Mouse (Mus musculus) midbrain, embryonic 16.5 days (tissue): ENCODE measurements around the gene Tmem14c. TPM values are rescaled to one million over a fixed set of nuclear protein-coding genes. Genes with fewer than 3 reads are reported as not detected.
A peak's percentile ranks its signal among the peaks of the same experiment; 100 is the strongest.

ENCODE experiments used
- ATAC-seq: fragments of 200-750 bp; cut with Nextera tagmentation; 2 replicates; pipeline ENCODE4 v1.8.0; 2017; ENCODE audit warnings: moderate TSS enrichment
- H3K27ac ChIP-seq: fragments of 300-500 bp; sonication (generic); 2 replicates; pipeline ENCODE4 v1.5.1; 2014; ENCODE audit warnings: mild to moderate bottlenecking, low read length, mixed read lengths
- H3K27me3 ChIP-seq: fragments of 300-500 bp; sonication (generic); 2 replicates; pipeline ENCODE4 v1.6.1; 2014; ENCODE audit warnings: low read depth, low read length, mixed read lengths; ENCODE audit not compliant: control insufficient read depth, insufficient read depth
- H3K36me3 ChIP-seq: fragments of 300-500 bp; sonication (generic); 2 replicates; pipeline ENCODE4 v1.6.1; 2014; ENCODE audit warnings: mild to moderate bottlenecking, low read length, moderate library complexity, mixed read lengths; ENCODE audit not compliant: control insufficient read depth, insufficient read depth
- H3K4me1 ChIP-seq: fragments of 300-500 bp; sonication (generic); 2 replicates; pipeline ENCODE4 v1.6.1; 2014; ENCODE audit warnings: mild to moderate bottlenecking, low read length, mixed read lengths; ENCODE audit not compliant: control insufficient read depth, insufficient read depth
- H3K4me2 ChIP-seq: fragments of 300-500 bp; sonication (generic); 2 replicates; pipeline ENCODE4 v1.6.1; 2014; ENCODE audit warnings: mild to moderate bottlenecking, low read length, mixed read lengths
- H3K4me3 ChIP-seq: fragments of 300-500 bp; sonication (generic); 2 replicates; pipeline ENCODE4 v1.5.1; 2014; ENCODE audit warnings: low read depth, mild to moderate bottlenecking, low read length, moderate library complexity, mixed read lengths
- H3K9ac ChIP-seq: fragments of 300-500 bp; sonication (generic); 2 replicates; pipeline ENCODE4 v1.6.1; 2014; ENCODE audit warnings: low read depth, low read length, mixed read lengths
- H3K9me3 ChIP-seq: fragments of 300-500 bp; sonication (generic); replicated peaks from 2 replicates; pipeline ENCODE4 v1.6.1; 2014; ENCODE audit warnings: mild to moderate bottlenecking, low read length, mixed read lengths; ENCODE audit not compliant: control insufficient read depth, poor library complexity, severe bottlenecking
- WGBS: fragments of 180-500 bp; shearing (Covaris S2); extraction: QIAGEN DNeasy Blood & Tissue Kit; methylation state at CpG from one replicate; pipeline ENCODE4 v1.1.7; 2014; 5-methylcytosine and 5-hydroxymethylcytosine counted together
- polyA plus RNA-seq: library from polyadenylated mRNA; unstranded; fragments of >200 nt; fragmentation: Nextera tagmentation; extraction: Ambion mirVana; gene quantifications from 2 replicates; pipeline ENCODE4 v1.2.1, GENCODE M21; 2015

Gene Tmem14c
- polyA plus RNA-seq, result 107 and 117 TPM in 2 replicates

- peak within 1 kb of the TSS; percentile 62 for H3K4me3 ChIP-seq
- WGBS, result 1% methylated on average over 43 of the region's 43 CpGs
- peak within 1 kb of the TSS; percentile 72 for H3K9ac ChIP-seq
- no peaks in the 10 kb centered on the region for H3K27me3 ChIP-seq
- H3K4me2 ChIP-seq, result peak within 1 kb of the TSS; percentile 81
- peak; percentile 98 for ATAC-seq
- H3K36me3 ChIP-seq, result peaks cover 15% of the 10 kb centered on the region; the same call in 1 of the 2 replicates
- peak within 1 kb of the TSS; percentile 83 for H3K27ac ChIP-seq
- H3K9me3 ChIP-seq, result no peaks in the 10 kb centered on the region
- H3K4me1 ChIP-seq, result peaks cover 14% of the 10 kb centered on the region
Observed at GRCm38 (mm10) chr13:41015829-41016634, at the start of gene Tmem14c. Gene Tmem14c, plus strand, starts transcription at chr13:41016292.

- Histone ChIP-seq H3K9ac (no peak overlapping the region), H3K4me1 (no peaks in the 10 kb centered on the region), H3K4me2 (no peak overlapping the region), H3K27me3 (no peaks in the 10 kb centered on the region), H3K9me3 (no peaks in the 10 kb centered on the region), H3K36me3 (no peaks in the 10 kb centered on the region), H3K27ac (no peak overlapping the region), H3K4me3 (no peak overlapping the region)
- no peak for ATAC-seq
- WGBS, result 93% methylated on average over 10 of the region's 10 CpGs
Observed at GRCm38 (mm10) chr13:40967609-40968008, 48.5 kb upstream of the Tmem14c start.

GRCm38 (mm10) chr13:40968564-40968963, 47.5 kb upstream of the Tmem14c start:
- Histone ChIP-seq H3K27me3 (no peaks in the 10 kb centered on the region), H3K4me3 (no peak overlapping the region), H3K36me3 (no peaks in the 10 kb centered on the region), H3K4me1 (no peaks in the 10 kb centered on the region), H3K9me3 (no peaks in the 10 kb centered on the region), H3K4me2 (no peak overlapping the region), H3K9ac (no peak overlapping the region), H3K27ac (no peak overlapping the region)
- WGBS, result 91% methylated on average over 5 of the region's 5 CpGs
- ATAC-seq, result no peak

GRCm38 (mm10) chr13:40969761-40970390, 46.2 kb upstream of the Tmem14c start:
- H3K4me3 ChIP-seq, result no peak overlapping the region
- H3K27ac ChIP-seq, result no peak overlapping the region
- ATAC-seq, result no peak
- H3K9me3 ChIP-seq, result no peaks in the 10 kb centered on the region
- no peak overlapping the region for H3K9ac ChIP-seq
- no peaks in the 10 kb centered on the region for H3K27me3 ChIP-seq
- no peaks in the 10 kb centered on the region for H3K36me3 ChIP-seq
- no peaks in the 10 kb centered on the region for H3K4me1 ChIP-seq
- WGBS, result 96% methylated on average over 4 of the region's 4 CpGs
- H3K4me2 ChIP-seq, result no peak overlapping the region

GRCm38 (mm10) chr13:40971261-40971660, 44.8 kb upstream of the Tmem14c start:
- no peak overlapping the region for H3K4me3 ChIP-seq
- H3K9me3 ChIP-seq, result no peaks in the 10 kb centered on the region
- WGBS, result 92% methylated on average over 5 of the region's 5 CpGs
- no peak overlapping the region for H3K9ac ChIP-seq
- H3K4me2 ChIP-seq, result no peak overlapping the region
- H3K27ac ChIP-seq, result no peak overlapping the region
- H3K4me1 ChIP-seq, result no peaks in the 10 kb centered on the region
- H3K36me3 ChIP-seq, result no peaks in the 10 kb centered on the region
- ATAC-seq, result no peak
- H3K27me3 ChIP-seq, result no peaks in the 10 kb centered on the region

- Histone ChIP-seq H3K27me3 (no peaks in the 10 kb centered on the region), H3K4me1 (no peaks in the 10 kb centered on the region), H3K9ac (no peak overlapping the region), H3K27ac (no peak overlapping the region), H3K4me3 (no peak overlapping the region), H3K4me2 (no peak overlapping the region), H3K9me3 (no peaks in the 10 kb centered on the region), H3K36me3 (no peaks in the 10 kb centered on the region)
- no peak for ATAC-seq
- WGBS, result 70% methylated on average over 2 of the region's 2 CpGs
Observed at GRCm38 (mm10) chr13:40971831-40972230, 44.3 kb upstream of the Tmem14c start.

GRCm38 (mm10) chr13:40972976-40973375, 43.1 kb upstream of the Tmem14c start:
- Histone ChIP-seq H3K9ac (no peak overlapping the region), H3K4me3 (no peak overlapping the region), H3K4me1 (no peaks in the 10 kb centered on the region), H3K4me2 (no peak overlapping the region), H3K36me3 (no peaks in the 10 kb centered on the region), H3K27ac (no peak overlapping the region), H3K27me3 (no peaks in the 10 kb centered on the region), H3K9me3 (no peaks in the 10 kb centered on the region)
- 79% methylated on average over 5 of the region's 5 CpGs for WGBS
- ATAC-seq, result no peak

GRCm38 (mm10) chr13:40977609-40978008, 38.5 kb upstream of the Tmem14c start:
- Histone ChIP-seq H3K27me3 (no peaks in the 10 kb centered on the region), H3K9me3 (no peaks in the 10 kb centered on the region), H3K27ac (no peak overlapping the region), H3K4me3 (no peak overlapping the region), H3K9ac (no peak overlapping the region), H3K4me1 (no peaks in the 10 kb centered on the region), H3K4me2 (no peak overlapping the region), H3K36me3 (no peaks in the 10 kb centered on the region)
- ATAC-seq, result no peak
- 6% methylated on average over 7 of the region's 7 CpGs for WGBS

GRCm38 (mm10) chr13:40978652-40979051, 37.4 kb upstream of the Tmem14c start:
- no peaks in the 10 kb centered on the region for H3K4me1 ChIP-seq
- H3K27me3 ChIP-seq, result no peaks in the 10 kb centered on the region
- no peak for ATAC-seq
- H3K36me3 ChIP-seq, result no peaks in the 10 kb centered on the region
- H3K9ac ChIP-seq, result no peak overlapping the region
- peak overlapping the region; percentile 6; the same call in 1 of the 2 replicates for H3K27ac ChIP-seq
- WGBS, result 78% methylated on average over 4 of the region's 4 CpGs
- no peaks in the 10 kb centered on the region for H3K9me3 ChIP-seq
- H3K4me3 ChIP-seq, result no peak overlapping the region
- H3K4me2 ChIP-seq, result no peak overlapping the region
